Mouse (Mus musculus): Measurements from ENCODE around the gene Plcd4.
"Not testable (repeated sequence)": the region's sequence is repeated elsewhere in the genome, so short reads cannot be mapped to it uniquely, and the experiment has no call there.

Gene Plcd4

GRCm38 (mm10) chr1:74542451-74542961 is at the start of gene Plcd4:
Gene Plcd4 (plus strand): TSS chr1:74542888.
- peak; percentile 54 to 58 for DNase-seq

- DNase-seq: no peak
Measured at GRCm38 (mm10) chr1:74501106-74501505, 41.6 kb upstream of the Plcd4 start.

DNA sequence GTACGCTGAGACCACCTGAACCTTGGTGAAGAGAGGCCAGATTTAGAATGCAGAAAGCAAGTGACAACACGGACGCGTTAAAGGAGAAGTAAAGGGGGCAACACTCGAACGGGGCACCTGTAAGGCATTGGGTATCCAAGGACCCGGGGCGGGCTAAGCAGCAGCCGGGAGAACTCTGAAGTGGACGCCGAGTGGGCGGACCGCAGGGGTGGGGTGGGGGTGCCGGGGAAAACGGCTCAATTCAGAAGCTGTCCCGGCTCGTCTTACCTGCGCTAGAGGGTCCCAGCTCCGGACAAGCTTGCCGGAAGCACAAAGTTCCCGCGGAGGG is 37.3 kb upstream of the Plcd4 start:
- no peak for DNase-seq

DNA sequence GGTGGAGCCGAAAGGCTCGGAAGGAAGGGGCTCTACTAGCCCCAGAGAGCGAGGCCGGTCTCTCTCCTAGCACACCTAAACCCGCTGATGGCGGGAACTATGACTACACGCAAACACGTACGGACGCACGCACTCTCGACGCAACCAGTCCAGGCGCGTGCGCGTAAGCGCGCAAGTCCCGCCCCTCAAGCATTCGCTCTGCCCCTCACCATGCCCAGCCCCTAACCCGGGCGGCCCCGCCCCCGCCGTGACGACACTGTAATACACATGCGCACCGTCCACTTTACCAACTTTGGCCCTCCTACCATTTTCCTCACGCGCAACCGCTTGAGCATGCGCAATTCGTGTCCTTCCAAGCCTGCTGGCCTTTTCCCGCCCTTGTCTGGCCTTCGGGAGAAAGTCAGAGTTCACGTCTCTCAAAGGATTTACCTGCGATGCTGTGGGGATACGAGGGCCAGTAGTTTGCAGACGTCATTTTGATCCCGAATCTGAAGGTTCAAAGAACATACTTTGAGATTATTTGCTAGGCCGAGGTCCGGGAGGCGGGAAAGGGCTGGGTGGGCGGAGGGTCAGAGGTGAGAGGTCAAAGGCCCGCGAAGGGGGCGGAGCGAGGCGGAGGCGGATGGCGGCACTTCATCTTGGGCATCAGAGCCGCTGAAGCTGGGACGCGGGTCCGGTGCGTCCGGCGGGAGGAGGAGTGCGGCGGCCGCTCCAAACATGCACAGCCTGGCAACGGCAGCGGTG is 36.8 kb upstream of the Plcd4 start, which contains the start of gene Cnot9:
TSS of gene Cnot9 (plus strand) at position 338 of the 744 bp plus-strand sequence.
- peak; percentile 100 for DNase-seq

DNA sequence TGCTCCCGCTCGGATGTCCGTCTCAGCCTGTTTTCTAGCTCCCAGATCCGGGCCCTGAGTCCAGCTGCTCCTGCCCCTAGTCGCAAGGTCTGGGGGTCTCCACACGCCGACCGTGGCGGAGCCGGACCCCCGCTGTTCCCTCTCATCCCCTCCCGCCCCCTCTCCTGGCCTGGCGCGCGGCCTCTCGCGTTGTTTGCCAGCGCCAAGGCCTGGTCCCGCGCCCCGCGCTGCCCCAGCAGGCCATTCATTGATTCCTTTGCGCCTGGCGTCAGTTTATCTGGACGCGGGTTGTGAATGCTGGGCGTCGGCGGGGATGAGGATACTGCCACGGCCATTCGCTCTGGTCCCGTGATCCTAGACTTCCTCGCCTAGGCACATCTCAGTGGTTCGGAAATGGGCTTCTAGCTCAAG is 36.2 kb upstream of the Plcd4 start:
- peak; percentile 26 to 65 for DNase-seq

- DNase-seq: no peak
Measured at GRCm38 (mm10) chr1:74507780-74508179, 34.9 kb upstream of the Plcd4 start.

DNA sequence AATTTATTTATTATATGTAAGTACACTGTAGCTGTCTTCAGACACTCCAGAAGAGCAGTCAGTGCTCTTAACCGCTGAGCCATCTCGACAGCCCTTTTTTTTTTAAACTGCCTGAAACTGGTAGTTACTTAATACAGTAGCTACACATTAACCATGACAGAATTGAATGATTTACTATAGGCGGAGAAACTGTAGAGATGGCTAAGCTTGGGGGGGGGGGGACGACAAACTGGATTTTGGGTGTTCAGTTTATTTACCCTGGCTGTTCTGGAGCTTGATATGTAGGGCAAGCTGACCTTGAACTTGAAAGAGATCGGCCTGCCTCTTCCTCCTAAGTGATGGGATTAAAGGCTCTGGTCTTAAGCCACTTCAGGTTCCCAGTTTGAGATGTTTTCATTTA is 31.4 kb upstream of the Plcd4 start:
- DNase-seq: peak in 1 of 2 experiments; percentile 47

DNA sequence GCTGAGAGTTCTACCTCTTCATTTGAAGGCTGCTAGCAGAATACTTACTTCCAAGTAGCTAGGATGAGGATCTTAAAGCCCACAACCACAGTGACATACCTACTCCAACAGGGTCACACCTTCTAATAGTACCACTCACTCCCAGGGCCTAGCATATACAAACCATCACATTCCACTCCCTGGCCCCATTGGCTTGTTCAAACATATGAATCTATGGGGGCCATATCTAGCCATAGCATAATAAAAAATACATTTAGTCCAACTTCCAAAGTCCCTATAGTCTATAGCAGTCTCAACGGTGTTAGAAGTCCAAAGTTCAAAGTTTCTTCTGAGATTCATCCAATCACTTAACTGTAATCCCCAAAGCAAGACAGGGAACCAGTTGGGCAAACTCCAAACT is 29.7 kb upstream of the Plcd4 start:
- DNase-seq: not testable (repeated sequence)

DNA sequence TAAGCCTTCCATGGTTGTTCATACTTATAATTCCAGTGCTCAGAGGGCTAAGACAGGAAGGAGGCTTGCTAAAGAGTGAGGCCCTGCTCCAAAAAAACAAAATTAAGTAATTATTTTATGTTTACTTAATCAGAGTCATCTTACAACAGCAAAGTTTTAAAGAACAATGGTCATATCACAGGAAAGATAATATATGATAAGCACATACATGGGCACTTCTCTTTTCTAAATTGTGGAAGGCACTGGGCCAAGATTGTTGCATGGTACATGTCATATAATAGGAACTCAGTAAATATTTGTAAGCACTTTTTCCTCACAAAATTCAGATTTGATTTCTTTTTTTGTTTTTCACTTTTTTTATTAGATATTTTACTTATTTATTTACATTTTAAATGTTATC is 22.8 kb upstream of the Plcd4 start:
- DNase-seq: no peak

DNA sequence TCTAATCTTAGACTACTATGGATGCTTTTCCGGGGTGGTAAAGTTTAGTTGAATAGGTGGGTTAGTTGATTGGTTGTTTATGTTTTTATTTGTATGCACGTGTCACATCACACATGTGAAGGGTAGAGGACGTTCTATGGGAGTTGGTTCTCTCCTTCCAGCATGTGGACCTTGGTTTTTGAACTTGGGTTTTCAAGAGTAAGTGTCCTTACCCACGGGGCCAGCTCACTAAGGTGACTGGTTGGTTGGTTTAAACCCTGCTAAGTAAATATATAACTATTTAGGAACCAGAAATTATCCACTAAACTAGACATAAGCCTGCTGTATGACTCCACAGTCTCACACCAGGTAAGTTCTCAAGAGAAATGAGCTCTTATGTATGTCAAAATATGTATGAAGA is 17.9 kb upstream of the Plcd4 start:
- peak; percentile 27 to 43 for DNase-seq

GRCm38 (mm10) chr1:74528589-74528988 is 14.1 kb upstream of the Plcd4 start:
- DNase-seq: peak; percentile 29 to 60

- no peak for DNase-seq
Measured at GRCm38 (mm10) chr1:74538650-74539049, 4.0 kb upstream of the Plcd4 start.

GRCm38 (mm10) chr1:74544184-74544583 is 1.5 kb downstream of the Plcd4 start, which contains the start of gene Usp37:
Gene Usp37 (minus strand): TSS chr1:74544284.
- no peak for DNase-seq

DNA sequence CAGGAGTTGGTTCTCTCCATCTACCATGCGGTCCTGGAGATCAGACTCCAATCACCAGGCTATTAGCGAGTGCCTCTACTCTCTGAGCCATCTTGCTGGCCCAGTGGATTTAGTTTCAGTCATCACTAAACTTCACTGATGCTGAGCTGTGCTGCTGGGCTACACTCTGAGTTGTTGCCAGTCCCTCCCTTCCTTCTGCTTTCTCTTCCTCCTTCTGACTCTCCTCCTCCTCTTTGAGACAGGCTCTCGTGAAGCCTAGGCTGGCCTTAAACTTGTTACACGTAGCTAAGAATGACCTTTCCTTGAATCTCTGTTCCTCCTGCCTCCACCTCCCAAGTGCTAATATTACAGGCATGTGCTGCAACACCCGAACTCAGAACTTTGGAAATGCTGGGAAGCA is 16.4 kb downstream of the Plcd4 start:
- DNase-seq: no peak

GRCm38 (mm10) chr1:74565834-74566233 is 23.1 kb downstream of the Plcd4 start:
- no peak for DNase-seq

- no peak for DNase-seq
Measured at GRCm38 (mm10) chr1:74569739-74570719, 27.3 kb downstream of the Plcd4 start.

DNA sequence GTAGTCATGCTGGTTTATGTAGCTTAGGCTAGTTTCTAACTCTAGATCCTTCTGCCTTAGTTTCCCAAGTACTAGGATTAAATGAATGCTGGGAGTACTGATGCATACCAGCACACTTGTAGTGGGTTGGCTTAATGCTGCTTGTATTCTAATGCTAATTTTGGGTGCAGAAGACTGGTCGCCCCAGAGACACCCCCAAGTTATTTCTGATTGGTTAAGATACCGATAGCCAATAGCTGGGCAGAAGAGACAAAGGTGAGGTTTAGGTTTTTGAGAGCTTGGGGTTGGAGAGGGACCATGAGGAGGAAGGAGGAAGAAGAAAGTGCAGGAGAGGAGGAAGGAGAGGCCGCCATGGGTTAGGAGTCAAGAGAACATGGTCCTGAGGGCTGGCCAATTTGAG is 39.9 kb downstream of the Plcd4 start:
- DNase-seq: no peak

DNA sequence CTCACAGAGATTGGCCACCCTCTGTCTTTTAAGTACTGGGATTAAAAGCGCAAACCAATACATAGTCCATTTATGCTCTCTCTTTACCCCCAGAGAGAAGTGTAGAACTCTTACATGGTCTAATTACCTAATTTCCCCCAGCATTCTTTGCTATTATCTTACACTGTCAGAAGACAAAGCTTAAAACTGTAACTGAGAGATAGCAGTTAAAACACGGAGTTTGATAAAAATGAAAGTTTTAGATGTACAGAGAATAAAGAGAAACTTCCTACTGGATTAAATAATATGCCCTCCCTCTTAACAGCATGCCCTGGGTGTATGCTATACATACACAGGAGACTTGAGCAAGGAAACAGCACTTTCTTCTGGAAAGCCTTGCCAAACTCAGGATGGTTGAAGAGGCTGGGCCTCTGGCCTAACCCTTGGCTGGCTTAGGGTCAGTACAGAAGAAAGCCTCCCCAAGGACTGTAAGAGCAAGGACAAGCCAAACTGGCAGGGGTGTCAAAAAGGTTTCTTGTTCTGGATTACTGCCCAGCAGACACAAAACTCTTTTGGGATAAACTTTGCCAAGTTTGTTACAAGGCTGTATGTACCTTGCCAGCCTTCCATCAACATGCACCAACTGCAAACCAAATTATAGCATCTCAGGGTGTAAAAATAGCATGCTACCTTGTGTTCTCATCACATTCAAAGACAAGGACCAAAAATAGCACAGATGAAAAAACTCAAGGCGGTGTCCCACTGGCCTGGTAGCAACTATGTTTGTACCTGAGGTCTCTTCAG is 42.1 kb downstream of the Plcd4 start:
- DNase-seq: no peak

- peak in 1 of 2 experiments; percentile 5 for DNase-seq
Measured at GRCm38 (mm10) chr1:74587233-74587772, 44.6 kb downstream of the Plcd4 start.

GRCm38 (mm10) chr1:74587773-74588445 is 45.2 kb downstream of the Plcd4 start, which contains the start of the genes Zfp142 and Bcs1l:
Gene Zfp142 (minus strand): TSS chr1:74588246.
Gene Bcs1l (plus strand): TSS chr1:74588289.
- peak; percentile 99 for DNase-seq

DNA sequence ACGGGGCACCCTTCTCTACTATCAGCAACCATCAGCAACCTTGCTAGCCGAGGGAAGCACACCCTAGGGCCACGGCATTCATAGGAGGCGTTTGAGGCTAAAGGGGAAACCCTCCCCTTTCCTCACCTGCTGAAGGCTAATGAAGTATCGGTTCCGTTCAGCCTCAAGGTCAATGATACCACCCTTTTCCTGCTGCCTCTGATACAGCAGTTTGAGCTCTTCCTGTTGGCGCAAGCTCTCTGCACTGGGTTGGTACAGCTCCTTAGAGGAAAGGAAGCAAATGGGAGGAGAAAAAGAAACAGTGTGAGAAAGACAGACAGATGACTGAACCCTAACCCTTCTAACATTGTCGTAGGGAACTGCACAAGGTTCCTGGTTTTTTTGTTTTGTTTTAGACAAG is 51.7 kb downstream of the Plcd4 start:
- DNase-seq: peak in 1 of 2 experiments; percentile 5
